Mouse (Mus musculus): ENCODE results near the gene Kcnq4. TPM values are rescaled to one million over a fixed set of nuclear protein-coding genes. Genes with fewer than 3 reads are reported as not detected.
A peak's percentile ranks its signal among the peaks of the same experiment; 100 is the strongest.

Gene Kcnq4
- polyA plus RNA-seq, 1 experiment from 2014 or later: 1.0 TPM

GRCm38 (mm10) chr4:120675640-120676039, 72.8 kb downstream of the Kcnq4 start:
- Histone ChIP-seq H3K27ac (ENCODE audit: low read depth, low read length) (no peak overlapping the region), H3K4me1 (ENCODE audit: control insufficient read depth, insufficient read depth, low read length) (peaks cover 3% of the 10 kb centered on the region), H3K9me3 (replicated peaks; ENCODE audit: control insufficient read depth, low read length) (no peaks in the 10 kb centered on the region), H3K27me3 (ENCODE audit: control insufficient read depth, insufficient read depth, low read length) (no peaks in the 10 kb centered on the region), H3K4me3 (ENCODE audit: low read depth, low read length) (no peak overlapping the region), H3K4me2 (no peak overlapping the region), H3K36me3 (ENCODE audit: control insufficient read depth, insufficient read depth, low read length) (no peaks in the 10 kb centered on the region), H3K9ac (ENCODE audit: low read depth, low read length) (no peak overlapping the region)
- WGBS (ENCODE audit: insufficient replicate concordance): 56% methylated on average over 2 of the region's 2 CpGs
- no peak for ATAC-seq (replicated peaks; ENCODE audit: insufficient number of reproducible peaks, low FRiP score, low TSS enrichment)

- peak; percentile 91 for ATAC-seq (replicated peaks; ENCODE audit: insufficient number of reproducible peaks, low FRiP score, low TSS enrichment)
- peaks cover 3% of the 10 kb centered on the region for H3K4me1 ChIP-seq (ENCODE audit: control insufficient read depth, insufficient read depth, low read length)
- no peak overlapping the region for H3K4me3 ChIP-seq (ENCODE audit: low read depth, low read length)
- no peaks in the 10 kb centered on the region for H3K27me3 ChIP-seq (ENCODE audit: control insufficient read depth, insufficient read depth, low read length)
- no peaks in the 10 kb centered on the region for H3K9me3 ChIP-seq (replicated peaks; ENCODE audit: control insufficient read depth, low read length)
- peak overlapping the region; percentile 21; the same call in 1 of the 2 replicates for H3K4me2 ChIP-seq
- 38% methylated on average over 8 of the region's 8 CpGs for WGBS (ENCODE audit: insufficient replicate concordance)
- peak overlapping the region; percentile 84 for H3K27ac ChIP-seq (ENCODE audit: low read depth, low read length)
- H3K9ac ChIP-seq (ENCODE audit: low read depth, low read length): no peak overlapping the region
- H3K36me3 ChIP-seq (ENCODE audit: control insufficient read depth, insufficient read depth, low read length): no peaks in the 10 kb centered on the region
Measured at GRCm38 (mm10) chr4:120674775-120675451, 73.5 kb downstream of the Kcnq4 start.

GRCm38 (mm10) chr4:120673606-120674005, 74.8 kb downstream of the Kcnq4 start:
- no peaks in the 10 kb centered on the region for H3K27me3 ChIP-seq (ENCODE audit: control insufficient read depth, insufficient read depth, low read length)
- 80% methylated on average over 3 of the region's 3 CpGs for WGBS (ENCODE audit: insufficient replicate concordance)
- H3K9me3 ChIP-seq (replicated peaks; ENCODE audit: control insufficient read depth, low read length): no peaks in the 10 kb centered on the region
- H3K4me3 ChIP-seq (ENCODE audit: low read depth, low read length): no peak overlapping the region
- peaks cover 6% of the 10 kb centered on the region for H3K4me1 ChIP-seq (ENCODE audit: control insufficient read depth, insufficient read depth, low read length)
- H3K4me2 ChIP-seq: no peak overlapping the region
- H3K27ac ChIP-seq (ENCODE audit: low read depth, low read length): peak overlapping the region; percentile 54; the same call in 1 of the 2 replicates
- no peaks in the 10 kb centered on the region for H3K36me3 ChIP-seq (ENCODE audit: control insufficient read depth, insufficient read depth, low read length)
- ATAC-seq (replicated peaks; ENCODE audit: insufficient number of reproducible peaks, low FRiP score, low TSS enrichment): no peak
- no peak overlapping the region for H3K9ac ChIP-seq (ENCODE audit: low read depth, low read length)

GRCm38 (mm10) chr4:120671046-120671445, 77.4 kb downstream of the Kcnq4 start:
- Histone ChIP-seq H3K27ac (ENCODE audit: low read depth, low read length) (no peak overlapping the region), H3K9me3 (replicated peaks; ENCODE audit: control insufficient read depth, low read length) (no peaks in the 10 kb centered on the region), H3K27me3 (ENCODE audit: control insufficient read depth, insufficient read depth, low read length) (no peaks in the 10 kb centered on the region), H3K4me2 (no peak overlapping the region), H3K9ac (ENCODE audit: low read depth, low read length) (no peak overlapping the region), H3K36me3 (ENCODE audit: control insufficient read depth, insufficient read depth, low read length) (no peaks in the 10 kb centered on the region), H3K4me3 (ENCODE audit: low read depth, low read length) (no peak overlapping the region), H3K4me1 (ENCODE audit: control insufficient read depth, insufficient read depth, low read length) (peaks cover 10% of the 10 kb centered on the region)
- WGBS (ENCODE audit: insufficient replicate concordance): 56% methylated on average over 12 of the region's 12 CpGs
- no peak for ATAC-seq (replicated peaks; ENCODE audit: insufficient number of reproducible peaks, low FRiP score, low TSS enrichment)

GRCm38 (mm10) chr4:120669585-120669984, 78.8 kb downstream of the Kcnq4 start:
- H3K9ac ChIP-seq (ENCODE audit: low read depth, low read length): no peak overlapping the region
- H3K4me3 ChIP-seq (ENCODE audit: low read depth, low read length): no peak overlapping the region
- H3K4me2 ChIP-seq: no peak overlapping the region
- H3K27me3 ChIP-seq (ENCODE audit: control insufficient read depth, insufficient read depth, low read length): no peaks in the 10 kb centered on the region
- 52% methylated on average over 5 of the region's 5 CpGs for whole genome bisulfite sequencing (ENCODE audit: insufficient replicate concordance)
- no peaks in the 10 kb centered on the region for H3K36me3 ChIP-seq (ENCODE audit: control insufficient read depth, insufficient read depth, low read length)
- peaks cover 19% of the 10 kb centered on the region for H3K4me1 ChIP-seq (ENCODE audit: control insufficient read depth, insufficient read depth, low read length)
- ATAC-seq (replicated peaks; ENCODE audit: insufficient number of reproducible peaks, low FRiP score, low TSS enrichment): no peak
- no peaks in the 10 kb centered on the region for H3K9me3 ChIP-seq (replicated peaks; ENCODE audit: control insufficient read depth, low read length)
- peak overlapping the region; percentile 91; the same call in 1 of the 2 replicates for H3K27ac ChIP-seq (ENCODE audit: low read depth, low read length)

- peak overlapping the region; percentile 98 for H3K4me2 ChIP-seq
- H3K9me3 ChIP-seq (replicated peaks; ENCODE audit: control insufficient read depth, low read length): no peaks in the 10 kb centered on the region
- no peaks in the 10 kb centered on the region for H3K36me3 ChIP-seq (ENCODE audit: control insufficient read depth, insufficient read depth, low read length)
- peak overlapping the region; percentile 71; the same call in 1 of the 2 replicates for H3K4me3 ChIP-seq (ENCODE audit: low read depth, low read length)
- peak overlapping the region; percentile 90; the same call in 1 of the 2 replicates for H3K9ac ChIP-seq (ENCODE audit: low read depth, low read length)
- peaks cover 19% of the 10 kb centered on the region for H3K4me1 ChIP-seq (ENCODE audit: control insufficient read depth, insufficient read depth, low read length)
- ATAC-seq (replicated peaks; ENCODE audit: insufficient number of reproducible peaks, low FRiP score, low TSS enrichment): no peak
- no peaks in the 10 kb centered on the region for H3K27me3 ChIP-seq (ENCODE audit: control insufficient read depth, insufficient read depth, low read length)
- peak overlapping the region; percentile 91 for H3K27ac ChIP-seq (ENCODE audit: low read depth, low read length)
- WGBS (ENCODE audit: insufficient replicate concordance): 85% methylated on average over 4 of the region's 4 CpGs
Measured at GRCm38 (mm10) chr4:120668551-120668950, 79.9 kb downstream of the Kcnq4 start.

- H3K4me3 ChIP-seq (ENCODE audit: low read depth, low read length): peak overlapping the region; percentile 71
- ATAC-seq (replicated peaks; ENCODE audit: insufficient number of reproducible peaks, low FRiP score, low TSS enrichment): no peak
- H3K4me1 ChIP-seq (ENCODE audit: control insufficient read depth, insufficient read depth, low read length): peaks cover 19% of the 10 kb centered on the region
- no peaks in the 10 kb centered on the region for H3K27me3 ChIP-seq (ENCODE audit: control insufficient read depth, insufficient read depth, low read length)
- no peaks in the 10 kb centered on the region for H3K36me3 ChIP-seq (ENCODE audit: control insufficient read depth, insufficient read depth, low read length)
- H3K4me2 ChIP-seq: peak overlapping the region; percentile 98
- no peaks in the 10 kb centered on the region for H3K9me3 ChIP-seq (replicated peaks; ENCODE audit: control insufficient read depth, low read length)
- H3K9ac ChIP-seq (ENCODE audit: low read depth, low read length): peak overlapping the region; percentile 90
- 10% methylated on average over 10 of the region's 10 CpGs for WGBS (ENCODE audit: insufficient replicate concordance)
- H3K27ac ChIP-seq (ENCODE audit: low read depth, low read length): peak overlapping the region; percentile 91
Measured at GRCm38 (mm10) chr4:120667555-120667954, 80.9 kb downstream of the Kcnq4 start.

GRCm38 (mm10) chr4:120667045-120667501, 81.3 kb downstream of the Kcnq4 start:
- H3K36me3 ChIP-seq (ENCODE audit: control insufficient read depth, insufficient read depth, low read length): no peaks in the 10 kb centered on the region
- H3K9me3 ChIP-seq (replicated peaks; ENCODE audit: control insufficient read depth, low read length): no peaks in the 10 kb centered on the region
- WGBS (ENCODE audit: insufficient replicate concordance): under 1% methylated on average over 50 of the region's 50 CpGs
- peak overlapping the region; percentile 98 for H3K4me2 ChIP-seq
- peak overlapping the region; percentile 90 for H3K9ac ChIP-seq (ENCODE audit: low read depth, low read length)
- H3K4me3 ChIP-seq (ENCODE audit: low read depth, low read length): peak overlapping the region; percentile 71
- no peaks in the 10 kb centered on the region for H3K27me3 ChIP-seq (ENCODE audit: control insufficient read depth, insufficient read depth, low read length)
- H3K27ac ChIP-seq (ENCODE audit: low read depth, low read length): peak overlapping the region; percentile 91
- peaks cover 19% of the 10 kb centered on the region for H3K4me1 ChIP-seq (ENCODE audit: control insufficient read depth, insufficient read depth, low read length)
- peak; percentile 16; the same call in 1 of the 2 replicates for ATAC-seq (replicated peaks; ENCODE audit: insufficient number of reproducible peaks, low FRiP score, low TSS enrichment)
